Mouse (Mus musculus): Measurements from ENCODE around the gene Kmt2b. TPM values are rescaled to one million over a fixed set of nuclear protein-coding genes. Genes with fewer than 3 reads are reported as not detected.
A peak's percentile ranks its signal among the peaks of the same experiment; 100 is the strongest.

The Kmt2b gene
- total RNA-seq, 2 experiments from 2014 or later = 53.4 to 57.4 TPM

DNA sequence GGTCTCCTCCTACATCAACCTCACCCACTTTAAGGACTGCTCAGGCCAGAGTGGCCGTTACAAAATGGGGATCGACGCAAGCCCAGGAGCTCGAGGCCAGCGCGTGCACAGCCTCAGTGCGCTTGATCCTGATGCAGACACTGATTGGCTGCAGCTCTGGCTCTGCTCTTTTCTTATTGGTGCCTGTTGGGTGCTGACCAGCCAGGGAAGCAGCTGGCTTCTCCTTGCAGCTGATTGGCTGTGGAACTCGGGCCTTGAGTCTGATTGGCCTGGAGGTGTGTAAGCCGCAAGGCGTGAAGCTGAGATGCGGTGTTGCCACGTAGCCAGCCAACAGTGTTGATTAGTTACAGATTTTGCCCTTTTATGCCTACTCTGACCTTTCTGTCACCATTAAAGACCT is 10.3 kb upstream of the Kmt2b start, which contains the start of gene Zbtb32:
Zbtb32 (minus strand) TSS at position 124 of the 400 bp plus-strand sequence.
- Histone ChIP-seq H3K27ac (no peak within 1 kb of the TSS), H3K4me3 (no peak within 1 kb of the TSS)
- intact Hi-C loops (cut with DNase I) = loop anchor here (5.0 kb wide), 1 partner anchor 304 kb away; no protein-coding TSS in a partner anchor
- no peak for TF ChIP-seq CTCF (IDR thresholded peaks at IDR 0.05)
- DNase-seq (ENCODE audit: extremely low spot score in 1 of 2, low spot score in 2 of 2) = no peak

DNA sequence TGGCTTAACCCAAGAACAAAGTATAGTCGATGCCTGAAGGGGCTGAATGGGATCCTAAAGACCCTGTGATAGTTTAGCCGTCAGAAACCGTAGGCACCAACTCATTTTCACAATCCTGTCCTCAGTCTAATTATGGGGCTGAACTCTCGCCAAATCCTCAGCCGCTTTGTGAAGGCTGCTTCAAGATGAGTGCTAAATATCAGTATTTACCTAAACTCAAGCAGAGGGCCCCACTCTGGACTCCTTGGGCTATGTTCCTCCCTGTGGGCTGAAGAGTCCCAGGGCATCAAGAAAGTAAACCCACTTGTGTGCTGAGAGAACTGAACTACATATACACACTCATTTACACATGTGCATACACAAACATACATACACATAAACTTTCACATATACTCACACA is 8.3 kb upstream of the Kmt2b start:
- intact Hi-C loops (cut with DNase I) = loop anchor here (5.0 kb wide), 1 partner anchor 305 kb away; no protein-coding TSS in a partner anchor
- TF ChIP-seq CTCF (IDR thresholded peaks at IDR 0.05) = no peak
- Histone ChIP-seq H3K4me3 (no peak overlapping the region), H3K27ac (no peak overlapping the region)
- DNase-seq (ENCODE audit: extremely low spot score in 1 of 2, low spot score in 2 of 2) = no peak

GRCm38 (mm10) chr7:30596093-30596492 is 7.6 kb upstream of the Kmt2b start:
- no peak overlapping the region for H3K4me3 ChIP-seq
- intact Hi-C loops (cut with DNase I) = loop anchor here (5.0 kb wide), 1 partner anchor 306 kb away; no protein-coding TSS in a partner anchor

GRCm38 (mm10) chr7:30594510-30595024 is 6.0 kb upstream of the Kmt2b start:
- intact Hi-C loops (cut with DNase I) = loop anchor here (5.0 kb wide), 1 partner anchor 308 kb away; no protein-coding TSS in a partner anchor
- no peak for TF ChIP-seq CTCF (IDR thresholded peaks at IDR 0.05)
- DNase-seq (ENCODE audit: extremely low spot score in 1 of 2, low spot score in 2 of 2) = no peak
- Histone ChIP-seq H3K4me3 (no peak overlapping the region), H3K27ac (no peak overlapping the region)

More at GRCm38 (mm10) chr7:30596093-30596492, 7.6 kb upstream of the Kmt2b start:
- no peak for TF ChIP-seq CTCF (IDR thresholded peaks at IDR 0.05)
- no peak for DNase-seq (ENCODE audit: extremely low spot score in 1 of 2, low spot score in 2 of 2)
- H3K27ac ChIP-seq = no peak overlapping the region

GRCm38 (mm10) chr7:30593579-30594509 is 5.3 kb upstream of the Kmt2b start:
- intact Hi-C loops (cut with DNase I) = no loop called here
- no peak for DNase-seq (ENCODE audit: extremely low spot score in 1 of 2, low spot score in 2 of 2)

GRCm38 (mm10) chr7:30592772-30593423 is 4.4 kb upstream of the Kmt2b start:
- no peak for DNase-seq (ENCODE audit: extremely low spot score in 1 of 2, low spot score in 2 of 2)
- H3K27ac ChIP-seq = no peak overlapping the region
- H3K4me3 ChIP-seq = no peak overlapping the region
- TF ChIP-seq CTCF (IDR thresholded peaks at IDR 0.05) = no peak
- intact Hi-C loops (cut with DNase I) = no loop called here

More at GRCm38 (mm10) chr7:30593579-30594509, 5.3 kb upstream of the Kmt2b start:
- H3K27ac ChIP-seq = no peak overlapping the region
- no peak for TF ChIP-seq CTCF (IDR thresholded peaks at IDR 0.05)
- H3K4me3 ChIP-seq = no peak overlapping the region

DNA sequence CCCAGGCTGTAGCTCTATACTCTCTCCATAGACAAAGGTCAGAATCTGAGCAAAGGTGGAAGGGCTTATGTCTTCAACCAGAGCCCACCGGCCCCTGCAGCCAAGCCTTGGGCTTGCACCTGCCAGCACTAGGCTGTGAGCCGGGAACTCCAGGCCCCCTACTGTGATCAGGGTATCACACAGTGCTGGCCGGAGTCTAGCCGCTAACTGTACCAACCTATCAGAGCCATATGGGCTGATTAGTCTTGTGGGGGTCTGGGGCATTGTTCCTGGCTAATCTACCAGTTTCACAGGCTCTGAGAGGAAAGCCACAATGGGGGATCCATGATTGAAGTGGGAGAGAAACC is 3.1 kb upstream of the Kmt2b start:
- TF ChIP-seq CTCF (IDR thresholded peaks at IDR 0.05) = no peak
- no peak overlapping the region for H3K27ac ChIP-seq
- DNase-seq (ENCODE audit: extremely low spot score in 1 of 2, low spot score in 2 of 2) = no peak
- H3K4me3 ChIP-seq = no peak overlapping the region
- intact Hi-C loops (cut with DNase I) = no loop called here

- no peak for TF ChIP-seq CTCF (IDR thresholded peaks at IDR 0.05)
- DNase-seq (ENCODE audit: extremely low spot score in 1 of 2, low spot score in 2 of 2) = no peak
- no peak overlapping the region for H3K27ac ChIP-seq
- intact Hi-C loops (cut with DNase I) = no loop called here
- H3K4me3 ChIP-seq = no peak overlapping the region
Measured at GRCm38 (mm10) chr7:30590927-30591604, 2.5 kb upstream of the Kmt2b start.

DNA sequence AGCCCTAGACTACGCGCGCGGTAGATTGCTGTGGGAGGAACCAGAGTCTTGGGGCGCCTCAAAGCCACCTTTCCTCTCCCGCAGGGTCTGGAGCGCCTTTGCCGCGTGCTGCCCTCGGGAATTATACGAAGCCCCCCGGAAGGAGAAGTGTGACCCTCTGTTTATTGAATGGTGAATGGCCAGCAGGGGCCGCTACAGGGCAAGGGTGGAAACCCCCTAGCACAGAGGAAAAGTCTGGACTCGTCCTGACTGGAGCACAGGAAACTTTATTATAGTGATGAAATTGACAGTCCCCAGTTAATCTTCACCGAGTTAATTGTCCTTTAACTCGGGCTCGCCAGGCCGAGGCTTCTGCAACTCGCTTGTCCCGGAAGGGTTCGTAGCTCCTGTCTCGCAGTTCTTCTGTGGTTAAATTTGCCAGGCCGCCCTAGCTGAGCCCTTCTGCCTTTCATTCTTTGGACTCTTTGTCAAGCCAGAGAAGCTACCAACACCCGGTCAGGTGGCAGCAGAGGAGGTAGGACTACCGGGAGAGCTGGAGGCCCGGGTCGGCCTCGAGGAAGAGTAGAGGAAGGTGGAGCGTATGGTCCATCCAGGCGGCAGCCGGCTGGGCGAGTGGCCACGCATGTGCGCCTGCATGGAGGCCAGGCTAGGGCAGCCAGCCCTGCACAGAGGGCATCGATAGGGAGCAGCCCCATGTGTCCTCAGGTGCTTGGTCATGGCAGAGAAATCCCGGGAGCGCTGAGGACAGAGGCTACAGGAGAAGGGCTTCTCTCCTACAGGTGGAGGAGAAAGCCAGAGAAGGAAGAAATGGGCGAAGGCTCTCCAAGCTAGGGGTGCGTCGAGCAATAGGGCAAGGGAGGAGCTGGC is 1.1 kb upstream of the Kmt2b start:
- peak; percentile 88 for TF ChIP-seq CTCF (IDR thresholded peaks at IDR 0.05)
- DNase-seq (ENCODE audit: extremely low spot score in 1 of 2, low spot score in 2 of 2) = peak; percentile 79
- Histone ChIP-seq H3K4me3 (peak overlapping the region; percentile 74), H3K27ac (peak overlapping the region; percentile 89)
- intact Hi-C loops (cut with DNase I) = loop anchor here (2.0 to 10.0 kb wide), 6 partner anchors 19 to 368 kb away; partner anchors contain the start of genes Cox6b1, Ffar1, Gm49396 and Psenen

- no peak for TF ChIP-seq CTCF (IDR thresholded peaks at IDR 0.05)
- Histone ChIP-seq H3K27ac (peak overlapping the region; percentile 91), H3K4me3 (peak overlapping the region; percentile 74)
- intact Hi-C loops (cut with DNase I) = loop anchor here (2.0 to 10.0 kb wide), 6 partner anchors 21 to 369 kb away; partner anchors contain the start of genes Cox6b1, Ffar1, Gm49396 and Psenen
- peak in 1 of 2 experiments; percentile 55 for DNase-seq (ENCODE audit: extremely low spot score in 1 of 2, low spot score in 2 of 2)
Measured at GRCm38 (mm10) chr7:30587842-30588667, 471 bp downstream of the Kmt2b start.
